Mouse (Mus musculus): ENCODE data around the gene Crlf1.

DNA sequence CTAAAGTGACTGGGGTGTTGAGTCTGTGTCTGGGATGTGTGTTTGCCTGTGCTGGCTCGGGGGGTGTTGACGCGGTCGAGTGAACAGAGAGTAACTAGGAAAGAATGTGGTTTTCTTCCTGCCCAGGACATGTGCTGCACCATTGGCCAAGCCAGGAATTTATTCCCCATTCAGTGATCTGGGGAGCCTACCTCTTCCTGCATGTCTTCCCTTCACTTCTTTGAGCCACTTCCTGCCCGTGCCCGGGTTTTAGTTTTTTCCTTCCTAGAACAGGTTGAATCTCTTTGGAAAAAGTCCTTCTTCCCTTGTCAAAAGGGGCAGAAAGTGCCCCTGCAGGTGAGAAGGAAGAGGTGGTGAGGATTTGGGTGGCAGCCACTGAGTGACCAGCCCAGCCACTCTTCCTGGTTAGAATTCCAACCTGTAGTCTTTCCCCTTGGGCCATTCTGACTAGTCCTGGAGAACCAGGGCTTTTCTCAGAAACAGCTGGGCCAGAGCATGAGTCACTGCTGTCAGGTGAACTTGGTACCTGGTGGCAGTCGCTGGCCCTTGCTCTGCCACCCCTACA, 47.6 kb downstream of the Crlf1 start:
- no peak for TF ChIP-seq CTCF (IDR thresholded peaks at IDR 0.05; ENCODE audit: low read depth, low read length)
- no peak for TF ChIP-seq EP300 (IDR thresholded peaks at IDR 0.05; ENCODE audit: insufficient read depth, low read depth, low read length)

All from ES-Bruce4 (cell line).